Comparison of ENCODE assay signal across 26 mouse cellular contexts in the genomic region with DNA sequence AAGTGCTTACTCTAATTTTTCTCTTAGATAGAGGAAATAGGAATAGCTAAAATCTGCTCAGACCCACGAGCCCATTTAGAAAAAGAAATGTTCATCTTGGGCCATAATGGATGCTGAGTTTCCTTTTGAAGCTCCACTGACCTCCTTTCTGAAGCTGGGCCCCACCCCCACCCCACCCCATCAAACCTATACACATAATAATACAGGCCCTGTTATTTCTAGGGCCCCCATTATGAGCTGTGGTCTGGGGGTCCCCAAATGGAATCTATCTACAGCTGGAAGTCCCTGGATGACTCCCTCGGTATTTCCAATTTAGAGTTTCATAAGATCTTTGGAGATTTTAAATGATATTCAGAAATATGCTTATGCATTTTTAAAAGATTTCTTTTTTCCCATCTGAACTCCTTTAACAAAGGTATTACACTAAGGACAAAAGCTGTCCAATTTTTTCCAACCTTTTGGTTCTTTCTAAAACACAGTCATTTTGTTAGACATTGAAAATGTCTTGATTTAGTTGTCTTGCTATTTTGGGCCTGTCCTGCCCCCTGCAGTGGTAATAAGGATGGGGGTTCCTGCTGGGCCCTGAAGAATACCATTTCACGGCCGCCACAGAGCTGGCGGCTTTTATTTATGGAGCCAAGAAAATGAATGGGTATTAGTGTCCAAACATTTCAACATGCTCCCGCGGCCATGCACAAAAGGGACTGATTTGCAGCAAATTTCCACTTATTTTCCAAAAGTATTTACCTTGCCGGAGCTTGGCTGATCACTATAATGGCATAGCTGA.
A peak's percentile ranks its signal among the peaks of the same experiment; 100 is the strongest.
DNase-seq lines count a peak whose midpoint lies in the region; ATAC-seq lines count a peak whose summit lies in the region.
"Had no signal": no experiment of that assay in that cellular context is flagged by ENCODE, and none has a peak within 500 bp of the region (broad histone marks: within the 10 kb centered on the region; RNA-seq: fewer than 3 reads in every experiment).

No protein-coding gene starts in this region.

- no peak for DNase-seq in forebrain, embryonic 10.5 days (ENCODE audit: extremely low spot score, low spot score)
- DNase-seq in hindbrain, embryonic 11.5 days (ENCODE audit: low spot score), result peak; percentile 32
- peak; percentile 53 for DNase-seq in midbrain, embryonic 14.5 days
- no peak for DNase-seq in layer of hippocampus, adult 8-10 months (ENCODE audit: low spot score in 2 of 2)
- DNase-seq: adrenal gland, postnatal 14 days; cerebellum, adult 11-12 months; cerebellum, adult 9-11 months; gastrocnemius, postnatal 10 days; heart, postnatal 10 days; kidney, adult 11 months; kidney, postnatal 25 days; liver, postnatal 0 days; lung, postnatal 36 days; right cerebral cortex, postnatal 4 days; thymus, adult 2 months; thymus, postnatal 36 days had no signal

- WGBS in forebrain, embryonic 10.5 days, result 22% methylated on average over 8 of the region's 8 CpGs
- WGBS in forebrain, embryonic 13.5 days, result 9% methylated on average over 8 of the region's 8 CpGs
- WGBS in hindbrain, embryonic 11.5 days, result 31% methylated on average over 8 of the region's 8 CpGs
- 26% methylated on average over 8 of the region's 8 CpGs for WGBS in hindbrain, embryonic 16.5 days
- WGBS in midbrain, embryonic 12.5 days, result 25% methylated on average over 8 of the region's 8 CpGs
- WGBS in midbrain, embryonic 13.5 days, result 21% methylated on average over 8 of the region's 8 CpGs
- 12% methylated on average over 8 of the region's 8 CpGs for WGBS in midbrain, embryonic 14.5 days

- ATAC-seq in forebrain, embryonic 13.5 days, result no peak
- 0 out of 2 replicates have a peak, but pooled peaks have one; percentile 54 for ATAC-seq in hindbrain, embryonic 11.5 days (ENCODE audit: low FRiP score)
- no peak for ATAC-seq in hindbrain, embryonic 16.5 days
- ATAC-seq in midbrain, embryonic 12.5 days (ENCODE audit: low FRiP score, low read depth), result peak; percentile 52; the same call in 1 of the 2 replicates
- ATAC-seq in midbrain, embryonic 13.5 days, result no peak
- no peak for ATAC-seq in midbrain, embryonic 14.5 days (ENCODE audit: low FRiP score, low TSS enrichment)
- ATAC-seq: inflammation-experienced regulatory T-cells, adult 6 months; liver, embryonic 12.5 days; liver, postnatal 0 days; Patski had no signal

- no peak overlapping the region for H3K4me2 ChIP-seq in forebrain, embryonic 13.5 days
- no peak overlapping the region for H3K4me2 ChIP-seq in hindbrain, embryonic 11.5 days (replicated peaks; ENCODE audit: low read depth, low read length)
- H3K4me2 ChIP-seq in hindbrain, embryonic 16.5 days (ENCODE audit: low read length), result no peak overlapping the region
- H3K4me2 ChIP-seq in midbrain, embryonic 12.5 days (replicated peaks), result no peak overlapping the region
- no peak overlapping the region for H3K4me2 ChIP-seq in midbrain, embryonic 13.5 days (replicated peaks)
- H3K4me2 ChIP-seq in midbrain, embryonic 14.5 days (ENCODE audit: low read length), result no peak overlapping the region
- H3K4me2 ChIP-seq: heart, embryonic 13.5 days; liver, embryonic 12.5 days; neural tube, embryonic 12.5 days had no signal

- H3K9ac ChIP-seq in forebrain, embryonic 13.5 days, result no peak overlapping the region
- H3K9ac ChIP-seq in hindbrain, embryonic 11.5 days (ENCODE audit: low read depth, low read length), result no peak overlapping the region
- no peak overlapping the region for H3K9ac ChIP-seq in hindbrain, embryonic 16.5 days (ENCODE audit: low read depth, low read length)
- no peak overlapping the region for H3K9ac ChIP-seq in midbrain, embryonic 12.5 days (replicated peaks)
- no peak overlapping the region for H3K9ac ChIP-seq in midbrain, embryonic 13.5 days (replicated peaks)
- no peak overlapping the region for H3K9ac ChIP-seq in midbrain, embryonic 14.5 days (replicated peaks; ENCODE audit: low read length)
- H3K9ac ChIP-seq: heart, embryonic 13.5 days; liver, embryonic 12.5 days; liver, postnatal 0 days; neural tube, embryonic 12.5 days had no signal

- H3K36me3 ChIP-seq in forebrain, embryonic 10.5 days (replicated peaks), result no peaks in the 10 kb centered on the region
- H3K36me3 ChIP-seq in forebrain, embryonic 13.5 days (ENCODE audit: poor library complexity, severe bottlenecking), result no peaks in the 10 kb centered on the region
- H3K36me3 ChIP-seq in hindbrain, embryonic 11.5 days (ENCODE audit: control insufficient read depth, insufficient read depth, low read length), result no peaks in the 10 kb centered on the region
- H3K36me3 ChIP-seq in hindbrain, embryonic 16.5 days (ENCODE audit: control insufficient read depth, insufficient read depth, low read length), result no peaks in the 10 kb centered on the region
- no peaks in the 10 kb centered on the region for H3K36me3 ChIP-seq in midbrain, embryonic 12.5 days
- no peaks in the 10 kb centered on the region for H3K36me3 ChIP-seq in midbrain, embryonic 13.5 days
- H3K36me3 ChIP-seq in midbrain, embryonic 14.5 days (ENCODE audit: control insufficient read depth, insufficient read depth, low read length), result no peaks in the 10 kb centered on the region
- H3K36me3 ChIP-seq: G1E; heart, embryonic 13.5 days; liver, embryonic 12.5 days; neural tube, embryonic 12.5 days had no signal

- peak overlapping the region; percentile 15; the same call in 1 of the 2 replicates for H3K27ac ChIP-seq in forebrain, embryonic 10.5 days
- H3K27ac ChIP-seq in forebrain, embryonic 13.5 days, result no peak overlapping the region
- no peak overlapping the region for H3K27ac ChIP-seq in hindbrain, embryonic 11.5 days (ENCODE audit: low read depth, low read length)
- H3K27ac ChIP-seq in hindbrain, embryonic 16.5 days (ENCODE audit: low read depth, low read length), result no peak overlapping the region
- H3K27ac ChIP-seq in midbrain, embryonic 12.5 days (replicated peaks), result no peak overlapping the region
- H3K27ac ChIP-seq in midbrain, embryonic 13.5 days, result no peak overlapping the region
- H3K27ac ChIP-seq in midbrain, embryonic 14.5 days (replicated peaks; ENCODE audit: low read depth, low read length), result no peak overlapping the region
- H3K27ac ChIP-seq: heart, embryonic 13.5 days; liver, embryonic 12.5 days; neural tube, embryonic 12.5 days had no signal

- H3K9me3 ChIP-seq in forebrain, embryonic 10.5 days, result peaks cover 8% of the 10 kb centered on the region
- no peaks in the 10 kb centered on the region for H3K9me3 ChIP-seq in forebrain, embryonic 13.5 days (replicated peaks)
- no peaks in the 10 kb centered on the region for H3K9me3 ChIP-seq in hindbrain, embryonic 11.5 days (ENCODE audit: control insufficient read depth, low read length)
- H3K9me3 ChIP-seq in hindbrain, embryonic 16.5 days (ENCODE audit: control insufficient read depth, low read length), result no peaks in the 10 kb centered on the region
- no peaks in the 10 kb centered on the region for H3K9me3 ChIP-seq in midbrain, embryonic 12.5 days
- H3K9me3 ChIP-seq in midbrain, embryonic 13.5 days, result peaks cover 3% of the 10 kb centered on the region; the same call in 1 of the 2 replicates
- no peaks in the 10 kb centered on the region for H3K9me3 ChIP-seq in midbrain, embryonic 14.5 days (ENCODE audit: control insufficient read depth, low read length)
- H3K9me3 ChIP-seq: heart, embryonic 13.5 days; liver, embryonic 12.5 days; neural tube, embryonic 12.5 days had no signal

- H3K4me1 ChIP-seq in forebrain, embryonic 10.5 days, result peaks cover 30% of the 10 kb centered on the region
- H3K4me1 ChIP-seq in forebrain, embryonic 13.5 days, result 0 out of 2 replicates have a peak, but pooled peaks cover 3% of the 10 kb centered on the region
- no peaks in the 10 kb centered on the region for H3K4me1 ChIP-seq in hindbrain, embryonic 11.5 days (replicated peaks; ENCODE audit: control insufficient read depth, insufficient read depth, low read length)
- no peaks in the 10 kb centered on the region for H3K4me1 ChIP-seq in hindbrain, embryonic 16.5 days (ENCODE audit: control insufficient read depth, insufficient read depth, low read depth, low read length)
- 0 out of 2 replicates have a peak, but pooled peaks cover 9% of the 10 kb centered on the region for H3K4me1 ChIP-seq in midbrain, embryonic 12.5 days
- peaks cover 8% of the 10 kb centered on the region; the same call in 1 of the 2 replicates for H3K4me1 ChIP-seq in midbrain, embryonic 13.5 days (replicated peaks)
- no peaks in the 10 kb centered on the region for H3K4me1 ChIP-seq in midbrain, embryonic 14.5 days (ENCODE audit: control insufficient read depth, insufficient read depth, low read length)
- H3K4me1 ChIP-seq: heart, embryonic 13.5 days; liver, embryonic 12.5 days had no signal

- H3K4me3 ChIP-seq in forebrain, embryonic 10.5 days, result no peak overlapping the region
- H3K4me3 ChIP-seq in forebrain, embryonic 13.5 days, result no peak overlapping the region
- H3K4me3 ChIP-seq in hindbrain, embryonic 11.5 days (ENCODE audit: low read depth, low read length), result no peak overlapping the region
- no peak overlapping the region for H3K4me3 ChIP-seq in hindbrain, embryonic 16.5 days (ENCODE audit: low read length)
- H3K4me3 ChIP-seq in midbrain, embryonic 12.5 days, result no peak overlapping the region
- no peak overlapping the region for H3K4me3 ChIP-seq in midbrain, embryonic 13.5 days (replicated peaks)
- H3K4me3 ChIP-seq in midbrain, embryonic 14.5 days (replicated peaks; ENCODE audit: low read depth, low read length), result no peak overlapping the region
- H3K4me3 ChIP-seq: heart, embryonic 13.5 days; liver, embryonic 12.5 days; neural tube, embryonic 12.5 days had no signal

- H3K27me3 ChIP-seq in forebrain, embryonic 10.5 days (ENCODE audit: poor library complexity, severe bottlenecking), result peaks cover 69% of the 10 kb centered on the region
- H3K27me3 ChIP-seq in forebrain, embryonic 13.5 days, result peaks cover 56% of the 10 kb centered on the region
- H3K27me3 ChIP-seq in hindbrain, embryonic 11.5 days (ENCODE audit: control insufficient read depth, insufficient read depth, low read length), result peaks cover 9% of the 10 kb centered on the region; the same call in 1 of the 2 replicates
- 0 out of 2 replicates have a peak, but pooled peaks cover 5% of the 10 kb centered on the region for H3K27me3 ChIP-seq in hindbrain, embryonic 16.5 days (replicated peaks; ENCODE audit: control insufficient read depth, insufficient read depth, low read length)
- peaks cover 29% of the 10 kb centered on the region for H3K27me3 ChIP-seq in midbrain, embryonic 12.5 days
- peaks cover 54% of the 10 kb centered on the region for H3K27me3 ChIP-seq in midbrain, embryonic 13.5 days
- peaks cover 35% of the 10 kb centered on the region for H3K27me3 ChIP-seq in midbrain, embryonic 14.5 days (ENCODE audit: control insufficient read depth, insufficient read depth, low read length)
- H3K27me3 ChIP-seq: heart, embryonic 13.5 days; liver, embryonic 12.5 days; Patski had no signal

Comparison
In these comparisons a context has a peak if more than half of its experiments do, and no peak if none do; other contexts are left out.
1. ATAC-seq: peak in hindbrain, embryonic 11.5 days (single experiment) and midbrain, embryonic 12.5 days (single experiment); none in forebrain, embryonic 13.5 days (single experiment), hindbrain, embryonic 16.5 days (single experiment), midbrain, embryonic 13.5 days (single experiment) and midbrain, embryonic 14.5 days (single experiment).
2. DNase-seq: peak in hindbrain, embryonic 11.5 days (single experiment) and midbrain, embryonic 14.5 days (single experiment); none in forebrain, embryonic 10.5 days (single experiment) and layer of hippocampus, adult 8-10 months (0 of 2).